Mouse (Mus musculus): ENCODE results near the gene Catip.

Catip gene

GRCm38 (mm10) chr1:74344163-74344916 is 17.6 kb upstream of the Catip start:
- DNase-seq: no peak

GRCm38 (mm10) chr1:74351185-74351769 is 10.6 kb upstream of the Catip start:
- DNase-seq: no peak

- DNase-seq: no peak
Observed at GRCm38 (mm10) chr1:74352532-74353096, 9.3 kb upstream of the Catip start.

- no peak for DNase-seq
Observed at GRCm38 (mm10) chr1:74353453-74354229, 8.3 kb upstream of the Catip start.

GRCm38 (mm10) chr1:74357531-74357930 is 4.4 kb upstream of the Catip start:
- no peak for DNase-seq

GRCm38 (mm10) chr1:74359952-74360517 is 1.9 kb upstream of the Catip start:
- no peak for DNase-seq

GRCm38 (mm10) chr1:74362325-74363229 is 669 bp downstream of the Catip start:
- DNase-seq: no peak

GRCm38 (mm10) chr1:74363437-74363836 is 1.5 kb downstream of the Catip start:
- no peak for DNase-seq

GRCm38 (mm10) chr1:74364270-74364669 is 2.4 kb downstream of the Catip start:
- no peak for DNase-seq

- peak; percentile 71 for DNase-seq
Observed at GRCm38 (mm10) chr1:74367886-74368645, 6.2 kb downstream of the Catip start.

- no peak for DNase-seq
Observed at GRCm38 (mm10) chr1:74370040-74370439, 8.1 kb downstream of the Catip start.

GRCm38 (mm10) chr1:74373372-74373771 is 11.5 kb downstream of the Catip start:
- no peak for DNase-seq

GRCm38 (mm10) chr1:74374980-74375379 is 13.1 kb downstream of the Catip start, which contains the start of gene Slc11a1:
Slc11a1 (plus strand) TSS chr1:74375195.
- no peak for DNase-seq

- DNase-seq: no peak
Observed at GRCm38 (mm10) chr1:74375561-74375960, 13.7 kb downstream of the Catip start.

GRCm38 (mm10) chr1:74376396-74376795 is 14.5 kb downstream of the Catip start:
- no peak for DNase-seq

- DNase-seq: no peak
Observed at GRCm38 (mm10) chr1:74379058-74379504, 17.2 kb downstream of the Catip start.

- no peak for DNase-seq
Observed at GRCm38 (mm10) chr1:74380484-74380883, 18.6 kb downstream of the Catip start.

GRCm38 (mm10) chr1:74381588-74382021 is 19.7 kb downstream of the Catip start:
- no peak for DNase-seq

GRCm38 (mm10) chr1:74383385-74383784 is 21.5 kb downstream of the Catip start:
- DNase-seq: no peak

GRCm38 (mm10) chr1:74384525-74384924 is 22.6 kb downstream of the Catip start:
- no peak for DNase-seq

- no peak for DNase-seq
Observed at GRCm38 (mm10) chr1:74385064-74385463, 23.2 kb downstream of the Catip start.
